Mouse (Mus musculus): ENCODE data around the gene Sult2b1. TPM values are rescaled to one million over a fixed set of nuclear protein-coding genes. Genes with fewer than 3 reads are reported as not detected.

The Sult2b1 gene
- polyA plus RNA-seq (2015; fragmentation: Illumina TruSeq; extraction: RNeasy Lipid Tissue Mini Kit (QIAGEN cat#74804); ENCODE audit: low read depth, low replicate concordance) = 17.1 TPM

DNA sequence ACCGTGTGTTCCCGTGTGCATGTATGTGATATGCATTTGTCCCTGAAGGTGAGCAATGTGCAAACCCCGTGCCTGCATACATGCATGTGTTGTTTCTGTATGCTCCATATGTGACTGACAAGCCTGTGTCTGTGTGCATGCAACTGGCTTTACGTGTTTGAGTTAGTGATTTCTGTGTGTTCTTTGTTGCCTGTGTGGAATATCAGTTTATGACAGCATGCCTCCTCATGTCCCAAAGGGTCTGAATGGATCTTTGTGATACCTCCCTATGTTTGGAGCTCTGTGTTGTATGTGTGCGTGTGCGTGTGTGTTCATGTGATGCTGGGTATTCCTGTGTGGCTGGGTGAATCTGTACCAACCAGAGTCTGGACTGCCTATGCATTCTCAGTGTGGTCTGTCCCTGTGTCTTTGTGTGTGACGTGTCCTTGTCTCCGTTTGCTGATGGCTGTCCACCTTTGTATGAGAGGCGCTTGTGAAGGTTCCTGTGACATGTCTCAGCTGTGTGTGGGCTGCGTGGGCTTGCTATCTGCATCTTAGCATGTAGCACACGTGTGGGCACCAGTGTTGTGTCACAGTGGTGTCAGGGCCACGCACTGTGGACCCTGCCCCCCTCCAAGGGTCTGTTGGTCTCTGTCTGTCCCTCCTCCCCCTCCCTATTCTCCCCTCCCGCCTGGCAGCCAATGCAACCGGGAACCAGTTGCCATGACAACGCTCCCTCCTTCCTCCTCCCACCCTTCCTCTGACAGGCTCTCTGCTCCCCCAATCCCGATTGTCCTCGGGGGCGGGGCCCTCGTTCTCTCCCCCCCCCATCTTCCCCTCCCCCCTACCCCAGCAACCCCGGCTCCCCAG, at the start of gene Sult2b1:
Gene Sult2b1 (minus strand): TSS at position 146 of the 849 bp plus-strand sequence.

DNA sequence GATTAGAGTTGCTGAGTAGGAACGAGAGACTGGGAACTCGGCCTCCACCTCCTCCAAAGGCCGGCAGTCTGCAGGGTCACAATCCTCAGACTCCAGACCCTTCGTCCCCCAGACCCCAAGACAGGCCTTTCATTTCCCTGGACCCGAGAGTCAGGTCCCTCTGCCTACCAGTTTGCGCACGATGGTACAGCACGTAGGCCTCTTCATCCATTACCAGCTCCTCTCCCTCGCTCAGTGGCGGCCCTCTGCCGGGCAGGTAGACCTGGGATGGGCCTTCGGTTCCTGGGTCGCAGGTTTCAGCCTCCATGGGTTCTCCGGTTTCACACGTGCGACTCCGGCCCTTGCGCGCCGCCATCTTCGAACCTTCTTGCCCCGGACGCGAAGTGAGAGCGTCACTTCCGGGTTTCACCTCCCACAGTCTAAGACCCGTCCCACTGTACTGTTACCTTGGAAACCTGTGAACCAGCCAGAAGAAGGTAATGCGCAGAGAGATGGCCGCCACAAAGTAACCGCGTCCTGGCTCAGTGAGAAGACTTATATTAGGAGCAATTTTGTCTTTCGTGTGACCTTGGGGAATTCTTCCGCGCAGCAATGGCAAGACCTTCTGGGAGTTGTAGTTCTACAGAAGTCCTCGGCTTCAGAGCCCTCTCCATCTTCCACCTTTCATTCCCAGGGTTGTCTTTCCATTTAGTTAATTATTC, 46.1 kb upstream of the Sult2b1 start, which contains the start of gene Grwd1:
Gene Grwd1 (minus strand): TSS at position 518 of the 701 bp plus-strand sequence.

DNA sequence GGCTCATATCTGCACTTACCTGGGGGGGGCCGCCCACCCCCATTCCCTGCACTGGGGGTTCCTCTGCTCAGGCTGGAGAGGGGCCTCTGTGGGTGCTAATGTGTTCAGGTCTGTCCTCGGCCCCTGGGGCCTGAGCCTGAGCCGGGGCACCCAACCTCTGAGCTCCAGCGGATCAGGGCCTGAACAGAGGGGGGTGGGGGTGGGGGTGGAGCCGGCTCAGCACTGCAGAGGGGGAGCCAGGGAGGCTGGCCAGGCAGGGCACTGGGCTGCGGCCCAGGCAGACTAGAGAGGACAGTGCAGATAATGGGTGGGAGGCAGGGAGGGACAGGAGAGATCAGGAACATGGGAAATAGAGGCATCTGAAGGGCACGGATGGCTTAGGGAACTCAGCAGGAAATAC, 40.1 kb upstream of the Sult2b1 start, which contains the start of gene Kcnj14:
Gene Kcnj14 (minus strand): TSS at position 185 of the 400 bp plus-strand sequence.

GRCm38 (mm10) chr7:45813787-45814779, 29.6 kb upstream of the Sult2b1 start, which contains the start of gene Cyth2:
Gene Cyth2, minus strand, starts transcription at chr7:45814581.

DNA sequence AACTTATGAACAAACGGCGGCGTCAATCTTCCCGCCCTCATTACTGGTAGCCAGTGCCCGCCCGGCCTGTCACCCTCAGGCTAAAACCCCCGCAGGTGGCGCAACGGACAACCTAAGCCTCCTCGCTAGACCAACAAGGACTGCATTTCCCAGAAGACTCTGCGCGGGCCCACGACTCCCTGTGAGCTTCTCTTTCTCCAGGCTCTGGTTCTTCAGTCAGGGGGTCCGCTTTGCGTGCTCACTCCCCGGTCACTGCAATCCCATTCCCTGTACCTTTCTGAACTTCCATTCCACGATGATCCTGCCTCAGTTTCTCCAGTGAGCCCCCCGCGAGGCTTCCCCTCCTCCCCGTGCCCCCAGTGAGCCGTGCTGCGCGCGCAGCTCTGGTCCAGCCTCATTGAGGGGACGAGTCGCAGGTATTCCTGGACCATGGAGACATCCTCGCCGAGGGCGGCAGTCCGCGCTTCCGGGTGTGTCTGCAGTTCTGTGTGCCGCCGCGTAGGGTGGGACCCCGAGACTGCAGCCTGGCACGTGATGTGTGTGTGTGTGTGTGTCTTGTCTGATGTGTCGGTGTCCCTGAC, 868 bp downstream of the Sult2b1 start, which contains the start of gene Lmtk3:
Gene Lmtk3 (plus strand): TSS at position 228 of the 581 bp plus-strand sequence.

GRCm38 (mm10) chr7:45725713-45726112, 58.8 kb downstream of the Sult2b1 start, which contains the start of gene Spaca4:
Gene Spaca4, minus strand, starts transcription at chr7:45725813.

GRCm38 (mm10) chr7:45720413-45721233, 63.8 kb downstream of the Sult2b1 start, which contains the start of gene Fam83e:
Gene Fam83e, plus strand, starts transcription at chr7:45721212.

GRCm38 (mm10) chr7:45717918-45718297, 66.6 kb downstream of the Sult2b1 start, which contains the start of gene Sphk2:
Gene Sphk2, minus strand, starts transcription at chr7:45718002.

DNA sequence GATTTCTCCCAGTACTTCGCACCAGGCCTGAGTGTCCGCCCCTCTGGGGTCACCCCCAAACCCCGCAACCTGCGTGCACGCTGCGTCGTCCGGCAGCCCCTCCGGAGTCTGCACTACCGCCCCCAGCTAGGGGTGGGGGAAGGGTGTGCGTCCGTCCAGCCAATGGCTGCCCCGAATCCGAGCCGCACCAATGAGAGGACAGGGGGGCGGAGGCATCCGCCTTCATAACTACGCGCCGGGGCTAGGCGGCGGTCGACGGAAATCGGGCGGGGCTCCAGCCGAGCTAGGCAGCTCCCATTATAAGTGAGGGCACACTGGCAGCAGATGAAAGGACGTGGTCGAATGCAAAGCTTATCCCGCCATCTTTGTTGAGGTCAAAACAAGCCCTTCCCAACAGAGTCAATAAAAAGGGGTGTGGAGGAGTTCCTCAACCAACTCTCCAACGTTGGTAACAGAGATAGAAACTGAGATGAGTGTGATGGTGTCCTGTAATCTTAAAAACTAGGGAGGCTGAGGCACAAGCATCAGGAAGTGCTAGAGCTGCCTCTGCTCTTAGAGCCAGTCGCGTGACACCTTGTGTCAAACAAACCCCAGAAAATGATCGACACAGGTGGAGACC, 69.3 kb downstream of the Sult2b1 start, which contains the start of gene Rpl18:
Gene Rpl18 (plus strand): TSS at position 368 of the 619 bp plus-strand sequence.

DNA sequence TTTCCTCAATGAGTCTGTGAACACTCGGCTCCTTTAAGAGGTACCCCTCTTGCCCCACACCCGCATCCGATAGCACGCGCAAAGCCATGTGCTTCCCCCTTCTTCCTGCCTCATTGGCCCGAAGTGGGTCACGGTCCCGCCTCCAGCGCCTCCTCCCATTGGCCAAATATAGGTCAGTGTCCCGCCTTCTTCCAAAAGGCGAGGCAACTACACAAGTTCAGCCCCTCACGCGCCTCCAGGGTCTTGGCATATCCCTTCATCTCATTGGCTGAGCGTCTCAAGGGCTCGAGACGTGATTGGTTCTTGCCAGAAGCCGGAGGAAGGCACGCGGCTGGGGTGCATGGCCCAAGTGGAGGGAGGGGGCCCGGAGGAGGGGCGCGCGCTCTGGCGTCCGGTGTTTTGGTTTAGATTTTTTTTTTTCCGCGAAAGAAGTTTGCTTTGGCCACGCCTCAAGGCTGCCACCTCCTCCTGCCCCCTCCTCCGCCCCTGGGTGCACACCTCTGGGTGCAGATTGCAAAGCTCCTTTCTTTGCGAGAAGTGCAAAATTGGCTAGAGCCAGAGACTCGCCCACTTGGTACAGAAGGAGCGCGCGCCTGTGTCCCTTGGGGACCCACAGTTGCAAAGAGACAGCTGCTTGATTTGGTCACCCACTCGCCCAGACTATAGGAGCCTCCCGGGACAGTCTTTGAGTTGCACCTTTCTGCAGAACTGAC, 79.6 kb downstream of the Sult2b1 start, which contains the start of gene Dbp:
Gene Dbp (plus strand): TSS at position 359 of the 713 bp plus-strand sequence.

GRCm38 (mm10) chr7:45699523-45700141, 84.8 kb downstream of the Sult2b1 start, which contains the start of gene Car11:
Gene Car11, plus strand, starts transcription at chr7:45699843.

GRCm38 (mm10) chr7:45693921-45694591, 90.4 kb downstream of the Sult2b1 start, which contains the start of gene Sec1:
Gene Sec1, minus strand, starts transcription at chr7:45694402.

GRCm38 (mm10) chr7:45683396-45684050, 100.9 kb downstream of the Sult2b1 start, which contains the start of gene Ntn5:
Gene Ntn5, plus strand, starts transcription at chr7:45684022.

All from brain, adult 10 weeks (tissue).